Mouse (Mus musculus) heart, postnatal 14 days (tissue): Measurements from ENCODE around the gene Skida1. TPM values are rescaled to one million over a fixed set of nuclear protein-coding genes. Genes with fewer than 3 reads are reported as not detected.
"Not testable (repeated sequence)": the region's sequence is repeated elsewhere in the genome, so short reads cannot be mapped to it uniquely, and the experiment has no call there.

Source experiments
- DNase-seq, 2 experiments: peaks; one replicate each; pipeline ENCODE4 v3.0.0; 2021 to 2022
- intact Hi-C: fragments of 180-260 bp; cut with DNase I; formaldehyde crosslinking; loops from one replicate; pipeline ENCODE4 v1.15.1; 2025
- long read RNA-seq, 2 experiments: library from polyadenylated mRNA; stranded (forward); transcript quantifications; one replicate each; pipeline ENCODE4 v2.0.0; 2021
- total RNA-seq, 2 experiments: library from RNA; stranded (reverse); gene quantifications; 2 replicates each; pipeline ENCODE4 v1.2.3; 2021

Gene Skida1
- 1 to 10 TPM; 3.3 to 4.8 TPM for total RNA-seq
- long read RNA-seq, experiment 1, partial matches to known transcripts = 0 of 3 reads
- long read RNA-seq, experiment 1, other reads (novel, unspliced or antisense) = 3 of 3 reads
- long read RNA-seq, experiment 2, partial matches to known transcripts = 0 of 4 reads
- long read RNA-seq, experiment 2, other reads (novel, unspliced or antisense) = 4 of 4 reads

DNA sequence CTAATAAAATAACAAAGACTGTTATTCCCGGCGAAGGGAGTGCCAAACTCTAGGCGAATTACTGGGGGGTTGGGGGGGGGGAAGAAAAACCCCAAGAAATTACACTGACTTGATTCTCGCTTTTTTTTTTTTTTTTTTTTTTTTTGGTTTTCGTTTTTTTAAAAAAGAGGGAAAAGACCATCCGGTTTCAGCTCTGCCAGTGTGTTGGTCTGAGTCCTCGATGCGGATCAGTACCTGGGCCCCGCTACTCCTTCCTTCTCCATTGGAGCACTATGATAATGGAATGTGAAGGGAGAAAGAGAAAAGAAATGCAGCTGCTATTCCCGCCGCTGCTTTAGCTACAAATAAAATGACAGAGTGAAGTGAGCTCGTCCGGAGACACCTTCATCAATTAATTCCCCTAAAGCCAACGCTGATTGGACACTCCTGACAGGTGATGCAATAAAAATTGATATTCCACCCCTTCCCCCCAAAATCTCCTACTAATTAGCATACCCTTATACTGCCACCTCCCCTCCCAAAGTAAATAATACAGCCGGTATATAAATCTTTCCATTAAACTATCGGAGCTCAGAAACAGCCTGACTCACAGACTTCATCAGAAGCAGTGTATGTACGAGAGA lies at the start of gene Skida1:
TSS of gene Skida1 (minus strand) at position 599 of the 623 bp plus-strand sequence.
- intact Hi-C loops = loop anchor here (5.0 kb wide), 3 partner anchors 294 to 719 kb away; partner anchors contain the start of gene Commd3
- DNase-seq = peak in 1 of 2 experiments; percentile 42

DNA sequence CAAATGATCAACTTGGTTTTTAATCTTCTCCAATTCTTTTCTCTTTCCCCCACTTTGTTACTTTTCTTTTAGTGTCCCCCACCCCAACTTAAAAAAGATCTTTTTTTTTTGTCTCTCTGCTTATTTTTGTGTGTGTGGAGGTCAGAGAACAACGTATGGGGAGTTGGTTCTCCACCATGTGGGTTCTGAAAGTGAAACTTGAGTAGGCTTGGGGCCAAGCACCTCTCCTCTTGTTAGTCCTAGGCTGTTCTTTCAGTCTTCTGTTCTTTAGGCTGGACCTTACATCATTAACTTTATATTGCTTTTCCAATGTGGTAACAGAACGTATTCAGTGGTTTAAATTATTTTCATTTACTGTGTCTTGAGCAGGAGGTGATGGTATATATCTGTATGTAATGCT lies 47.0 kb upstream of the Skida1 start:
- intact Hi-C loops = no loop called here
- no peak for DNase-seq

- no peak for DNase-seq
- intact Hi-C loops = no loop called here
Measured at GRCm38 (mm10) chr2:18094319-18094718, 45.5 kb upstream of the Skida1 start.

- intact Hi-C loops = no loop called here
- DNase-seq = no peak
Measured at GRCm38 (mm10) chr2:18093858-18094257, 45.0 kb upstream of the Skida1 start.

DNA sequence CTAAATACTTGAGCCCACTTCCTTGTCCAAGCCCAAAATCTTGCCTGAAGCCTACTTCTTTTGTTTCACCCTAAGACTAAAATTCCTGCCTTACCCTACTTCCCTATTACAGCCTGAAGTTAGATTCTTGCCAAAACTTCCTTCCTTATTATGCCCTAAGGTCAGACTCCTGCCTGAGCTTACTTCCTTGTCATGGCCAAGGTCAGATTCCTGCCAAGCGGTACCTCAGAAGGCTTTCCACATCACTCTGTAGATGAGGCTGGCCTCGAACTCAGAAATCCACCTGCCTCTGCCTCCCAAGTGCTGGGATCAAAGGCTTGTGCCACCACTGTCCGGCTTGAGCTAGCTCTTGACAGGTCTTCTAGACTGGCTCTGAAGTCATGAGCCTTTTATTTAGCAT lies 38.8 kb upstream of the Skida1 start:
- DNase-seq, intact Hi-C loops: not testable (repeated sequence)

DNA sequence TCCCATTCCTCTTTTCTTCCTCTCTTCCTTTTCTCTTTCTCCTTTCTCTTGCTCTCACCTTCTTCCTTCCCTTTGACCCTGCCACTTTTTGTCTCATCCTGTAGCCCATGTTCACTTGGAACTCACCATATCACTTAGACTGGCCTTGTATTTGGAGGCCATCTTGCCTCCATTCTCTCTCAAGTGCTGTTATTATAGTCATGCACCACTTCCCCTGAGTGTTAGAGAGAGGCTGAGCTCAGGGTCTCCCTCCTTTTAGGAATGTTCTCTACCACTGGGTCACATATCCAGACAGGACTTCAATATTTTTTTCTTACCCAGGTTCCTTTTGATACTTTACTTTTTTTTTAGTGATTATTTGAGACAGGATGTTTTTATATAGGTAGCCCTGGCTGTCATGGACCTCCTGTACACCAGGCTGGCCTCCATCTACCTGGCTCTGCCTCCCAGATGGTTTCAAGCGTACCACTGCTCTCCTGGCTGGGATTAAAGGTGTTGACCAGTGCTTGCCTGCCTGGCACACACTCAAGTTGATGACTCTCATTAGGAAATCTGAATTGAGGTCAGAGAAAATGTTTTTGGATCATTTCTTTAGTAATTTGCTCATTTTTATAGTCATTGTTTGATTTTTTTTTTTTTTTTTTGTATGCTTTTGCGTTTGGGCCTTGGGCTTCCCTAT lies 31.5 kb upstream of the Skida1 start:
- intact Hi-C loops = no loop called here
- no peak for DNase-seq

GRCm38 (mm10) chr2:18071947-18072346 lies 23.1 kb upstream of the Skida1 start:
- no peak for DNase-seq
- intact Hi-C loops = no loop called here

DNA sequence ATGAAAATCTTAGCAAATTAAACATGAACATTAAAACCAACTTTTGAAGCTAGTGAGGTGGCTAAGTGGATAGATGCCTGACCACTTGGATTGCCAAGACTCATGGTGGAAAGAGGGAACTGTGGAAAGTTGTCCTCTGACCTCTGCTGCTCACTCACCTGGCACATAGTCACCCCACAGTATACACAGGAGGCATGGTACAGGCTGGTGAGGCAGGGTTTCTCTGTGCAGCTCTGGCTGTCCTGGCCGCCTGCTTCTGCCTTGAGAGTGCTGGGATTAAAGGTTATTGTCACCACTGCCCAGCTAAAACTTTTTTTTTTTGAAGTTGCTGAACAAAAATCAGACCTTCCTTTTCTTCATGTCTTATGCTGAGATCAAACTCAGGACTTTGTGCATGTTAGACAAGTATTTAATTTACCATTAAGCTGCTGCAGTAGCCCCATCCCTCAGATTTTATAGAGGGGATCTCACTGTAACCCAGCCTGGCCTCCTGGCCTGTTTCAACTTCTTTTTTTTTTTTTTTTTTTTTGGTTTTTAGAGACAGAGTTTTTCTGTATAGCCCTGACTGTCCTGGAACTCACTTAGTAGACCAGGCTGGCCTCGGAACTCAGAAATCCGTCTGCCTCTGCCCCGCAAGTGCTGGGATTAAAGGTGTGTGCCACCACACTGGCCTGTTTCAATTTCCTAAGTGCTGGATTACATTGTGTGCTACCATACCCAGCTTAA lies 19.4 kb upstream of the Skida1 start:
- intact Hi-C loops = loop anchor here (10.0 kb wide), 1 partner anchor 137 kb away; no protein-coding TSS in a partner anchor
- DNase-seq = no peak

DNA sequence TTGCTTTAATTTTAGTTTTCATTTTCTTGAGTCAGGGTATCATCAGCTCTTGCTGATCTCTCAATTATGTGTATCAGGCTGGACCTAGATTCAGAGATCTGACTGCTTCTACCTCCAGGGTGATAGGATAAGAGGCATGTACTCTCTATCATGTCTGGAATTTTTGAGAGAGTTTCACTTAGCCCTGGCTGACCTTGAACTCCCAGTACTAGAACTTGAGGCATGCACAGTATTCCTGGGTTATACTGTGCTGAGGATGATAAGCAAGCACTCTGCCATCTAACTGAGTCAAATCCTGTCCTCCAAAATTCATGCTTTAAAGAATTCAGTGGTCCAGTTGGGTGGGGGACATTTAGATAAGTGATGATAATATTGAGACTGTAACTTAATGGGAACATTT lies 17.6 kb upstream of the Skida1 start:
- no peak for DNase-seq
- intact Hi-C loops = loop anchor here (10.0 kb wide), 1 partner anchor 138 kb away; no protein-coding TSS in a partner anchor

- intact Hi-C loops = loop anchor here (10.0 kb wide), 1 partner anchor 139 kb away; no protein-coding TSS in a partner anchor
- no peak for DNase-seq
Measured at GRCm38 (mm10) chr2:18065708-18066030, 16.8 kb upstream of the Skida1 start.

GRCm38 (mm10) chr2:18064941-18065707 lies 16.3 kb upstream of the Skida1 start:
- peak; percentile 82 to 87 for DNase-seq
- intact Hi-C loops = loop anchor here (1.0 to 10.0 kb wide), 2 partner anchors 37 to 140 kb away; no protein-coding TSS in a partner anchor

DNA sequence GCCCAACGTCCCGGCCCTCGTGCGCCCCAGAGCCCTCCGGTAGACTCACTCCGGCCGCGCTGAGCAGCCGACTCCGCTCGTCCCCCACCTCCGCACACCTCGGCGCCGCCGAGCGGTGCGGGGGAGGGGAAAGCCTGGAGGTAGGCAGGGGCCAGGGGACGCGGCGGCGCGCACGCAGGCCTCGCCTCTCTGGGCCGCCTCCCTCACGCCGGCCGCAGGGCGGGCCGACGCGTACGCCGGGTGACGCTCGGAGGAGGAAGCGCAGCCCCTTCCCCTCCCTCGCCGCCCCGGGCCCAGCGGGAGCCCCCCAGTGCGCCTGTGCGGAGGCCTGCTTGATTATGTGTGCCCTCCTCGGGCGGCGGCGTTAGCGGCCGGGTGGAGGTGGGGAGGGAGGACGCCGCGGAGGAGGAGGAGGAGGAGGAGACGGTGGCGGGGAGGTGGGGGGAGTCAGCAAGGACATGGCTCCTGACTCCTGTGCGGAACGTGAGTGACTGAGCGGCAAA lies 15.6 kb upstream of the Skida1 start:
- intact Hi-C loops = loop anchor here (1.0 to 10.0 kb wide), 2 partner anchors 36 to 140 kb away; no protein-coding TSS in a partner anchor
- DNase-seq = peak; percentile 94 to 95

- peak in 1 of 2 experiments; percentile 62 for DNase-seq
- intact Hi-C loops = loop anchor here (1.0 to 10.0 kb wide), 2 partner anchors 36 to 141 kb away; no protein-coding TSS in a partner anchor
Measured at GRCm38 (mm10) chr2:18063763-18064251, 15.0 kb upstream of the Skida1 start.

DNA sequence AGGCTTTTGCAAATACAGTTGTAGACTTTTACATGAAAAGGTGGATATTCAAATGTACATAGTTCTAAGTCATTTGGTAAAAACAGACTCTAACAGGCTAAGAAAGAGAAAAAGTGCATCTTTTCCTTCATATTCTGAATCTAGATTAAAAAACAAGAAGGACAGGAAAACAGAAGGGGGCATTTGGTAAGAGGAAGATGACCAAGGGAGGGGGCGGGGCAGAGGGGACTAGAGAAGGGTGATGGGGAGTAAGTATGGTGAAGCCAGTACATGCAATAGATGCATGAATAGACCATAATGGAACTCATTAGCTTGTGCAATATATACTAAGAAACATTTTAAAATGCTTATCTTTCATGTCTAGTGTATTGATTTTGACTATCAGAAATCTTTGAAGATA lies 11.5 kb upstream of the Skida1 start:
- intact Hi-C loops = loop anchor here (10.0 kb wide), 1 partner anchor 144 kb away; no protein-coding TSS in a partner anchor
- DNase-seq = no peak

GRCm38 (mm10) chr2:18059891-18060290 lies 11.0 kb upstream of the Skida1 start:
- intact Hi-C loops = loop anchor here (10.0 kb wide), 1 partner anchor 145 kb away; no protein-coding TSS in a partner anchor
- no peak for DNase-seq

- no peak for DNase-seq
Measured at GRCm38 (mm10) chr2:18059063-18059462, 10.2 kb upstream of the Skida1 start.

DNA sequence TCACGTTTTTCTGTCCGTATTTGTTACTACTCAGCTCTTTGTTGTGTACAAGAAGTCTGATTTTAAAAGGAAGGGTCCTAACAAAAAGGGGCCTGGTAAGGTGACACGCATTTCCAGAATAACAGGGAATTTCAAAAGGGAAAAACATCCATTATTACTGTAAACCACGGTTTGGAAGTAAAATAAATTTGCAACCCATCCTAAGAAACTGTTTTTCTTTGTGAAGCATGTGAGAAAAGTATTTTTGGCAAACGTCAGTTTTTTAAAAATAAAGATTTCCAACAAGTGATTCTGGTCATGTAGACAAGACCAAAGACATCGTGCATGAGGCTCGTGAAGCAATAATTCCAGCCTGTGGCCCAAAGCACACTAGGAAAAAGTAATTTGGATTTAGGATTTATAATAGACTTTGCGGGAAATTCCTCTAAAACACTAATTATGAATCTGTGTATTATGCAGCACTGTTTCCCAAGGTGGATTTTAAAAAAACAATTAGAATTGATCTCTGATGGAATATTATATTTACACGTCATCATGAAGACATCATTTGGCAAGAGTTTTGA lies 9.4 kb upstream of the Skida1 start:
- intact Hi-C loops = no loop called here
- DNase-seq = no peak

More at GRCm38 (mm10) chr2:18059063-18059462, 10.2 kb upstream of the Skida1 start:
- intact Hi-C loops = no loop called here

- DNase-seq = peak; percentile 70
- intact Hi-C loops = no loop called here
Measured at GRCm38 (mm10) chr2:18057336-18058145, 8.7 kb upstream of the Skida1 start.
